Mouse (Mus musculus): Measurements from ENCODE around the gene Ankef1. TPM values are rescaled to one million over a fixed set of nuclear protein-coding genes. Genes with fewer than 3 reads are reported as not detected.

The Ankef1 gene
- total RNA-seq (2021) = 1 to 10 TPM in 1 of 2 experiments, not detected in 1; 2.5 TPM
- long read RNA-seq, experiment 1 = 0 reads
- long read RNA-seq, experiment 2, partial matches to known transcripts = 0 of 1 reads
- long read RNA-seq, experiment 2, other reads (novel, unspliced or antisense) = 1 of 1 reads

GRCm38 (mm10) chr2:136501651-136502050 lies at the start of gene Ankef1:
Ankef1 (plus strand) TSS chr2:136501910.
- DNase-seq = no peak

- no peak for DNase-seq
Measured at GRCm38 (mm10) chr2:136456468-136456867, 45.2 kb upstream of the Ankef1 start.

GRCm38 (mm10) chr2:136456875-136457274 lies 44.8 kb upstream of the Ankef1 start:
- DNase-seq = no peak

GRCm38 (mm10) chr2:136477656-136478055 lies 24.1 kb upstream of the Ankef1 start:
- DNase-seq = no peak

- no peak for DNase-seq
Measured at GRCm38 (mm10) chr2:136482269-136482668, 19.4 kb upstream of the Ankef1 start.

GRCm38 (mm10) chr2:136483058-136483457 lies 18.7 kb upstream of the Ankef1 start:
- DNase-seq = no peak

GRCm38 (mm10) chr2:136484955-136485354 lies 16.8 kb upstream of the Ankef1 start:
- DNase-seq = no peak

GRCm38 (mm10) chr2:136485401-136485800 lies 16.3 kb upstream of the Ankef1 start:
- DNase-seq = no peak

GRCm38 (mm10) chr2:136485815-136486619 lies 15.7 kb upstream of the Ankef1 start:
- peak; percentile 8 for DNase-seq

- no peak for DNase-seq
Measured at GRCm38 (mm10) chr2:136486986-136487385, 14.7 kb upstream of the Ankef1 start.

- no peak for DNase-seq
Measured at GRCm38 (mm10) chr2:136511073-136511472, 9.4 kb downstream of the Ankef1 start.

GRCm38 (mm10) chr2:136511756-136512155 lies 10.0 kb downstream of the Ankef1 start:
- DNase-seq = no peak

GRCm38 (mm10) chr2:136512802-136513201 lies 11.1 kb downstream of the Ankef1 start:
- DNase-seq = no peak

GRCm38 (mm10) chr2:136513806-136514205 lies 12.1 kb downstream of the Ankef1 start:
- DNase-seq = no peak

GRCm38 (mm10) chr2:136515501-136515900 lies 13.8 kb downstream of the Ankef1 start:
- no peak for DNase-seq

- DNase-seq = no peak
Measured at GRCm38 (mm10) chr2:136528937-136529336, 27.2 kb downstream of the Ankef1 start.

GRCm38 (mm10) chr2:136532033-136532432 lies 30.3 kb downstream of the Ankef1 start:
- peak; percentile 50 for DNase-seq

- DNase-seq = no peak
Measured at GRCm38 (mm10) chr2:136558020-136558419, 56.3 kb downstream of the Ankef1 start.

- no peak for DNase-seq
Measured at GRCm38 (mm10) chr2:136562336-136562735, 60.6 kb downstream of the Ankef1 start.

- DNase-seq = no peak
Measured at GRCm38 (mm10) chr2:136570856-136571255, 69.1 kb downstream of the Ankef1 start.

- DNase-seq = no peak
Measured at GRCm38 (mm10) chr2:136582762-136583161, 81.1 kb downstream of the Ankef1 start.

GRCm38 (mm10) chr2:136588811-136589210 lies 87.1 kb downstream of the Ankef1 start:
- no peak for DNase-seq

- DNase-seq = no peak
Measured at GRCm38 (mm10) chr2:136596451-136596850, 94.7 kb downstream of the Ankef1 start.

GRCm38 (mm10) chr2:136598743-136599142 lies 97.0 kb downstream of the Ankef1 start:
- no peak for DNase-seq
